10 mouse cellular contexts compared by ENCODE assay signal in genomic region chr5:118476597-118476996, GRCm38 (mm10).
DNase-seq lines count a peak whose midpoint lies in the region; ATAC-seq and TF ChIP-seq lines count a peak whose summit lies in the region.
"Had no signal": no experiment of that assay in that cellular context is flagged by ENCODE, and none has a peak within 500 bp of the region (broad histone marks: within the 10 kb centered on the region; RNA-seq: fewer than 3 reads in every experiment).

No protein-coding gene starts in this region.

- H3K4me3 ChIP-seq in spleen, adult 2 months (ENCODE audit: extremely low read depth, insufficient read depth, insufficient read length): no peak overlapping the region
- H3K4me3 ChIP-seq in macrophage (ENCODE audit: inconsistent target): no peak overlapping the region
- H3K4me3 ChIP-seq: embryonic facial prominence, embryonic 12.5 days; layer of hippocampus, adult 2 months had no signal

- TF ChIP-seq POLR2A in spleen, adult 2 months (IDR thresholded peaks at IDR 0.05; ENCODE audit: low read depth, low read length): no peak

- no peak for ATAC-seq in activated CD4-positive, CD25-positive, alpha-beta regulatory T cell, adult 4 months

- WGBS in spleen, adult 2 months: 26% methylated on average over 5 of the region's 5 CpGs
- WGBS in macrophage (ENCODE audit: missing documents): 46% methylated on average over 5 of the region's 5 CpGs

- DNase-seq in spleen, adult 2 months (ENCODE audit: low read depth in 1 of 2, low spot score in 2 of 2): no peak
- DNase-seq in spleen, postnatal 10 days (ENCODE audit: low spot score in 2 of 2): no peak
- peak; percentile 78 to 86 for DNase-seq in heart, postnatal 10 days
- no peak for DNase-seq in T-cell, adult 2 months (ENCODE audit: low spot score)
- no peak for DNase-seq in frontal cortex, adult 2 months (ENCODE audit: extremely low spot score in 1 of 2, low spot score in 1 of 2)
- DNase-seq in Muller cell, postnatal 12 days (ENCODE audit: inconsistent ontology term): no peak

- no peaks in the 10 kb centered on the region for H3K27me3 ChIP-seq in spleen, adult 2 months (ENCODE audit: control insufficient read depth, insufficient read depth, low read length)
- H3K27me3 ChIP-seq: embryonic facial prominence, embryonic 12.5 days had no signal

- H3K27ac ChIP-seq in spleen, adult 2 months (ENCODE audit: insufficient read depth, low read length): 0 out of 2 replicates have a peak overlapping the region, but pooled peaks have one; percentile 1
- H3K27ac ChIP-seq in macrophage: peak overlapping the region; percentile 69
- H3K27ac ChIP-seq: embryonic facial prominence, embryonic 12.5 days; layer of hippocampus, adult 2 months had no signal

- intact Hi-C loops in heart, postnatal 10 days (cut with DNase I): no loop called here

- H3K4me1 ChIP-seq in spleen, adult 2 months (ENCODE audit: control insufficient read depth, insufficient read depth, insufficient read length): peaks cover 25% of the 10 kb centered on the region; the same call in 1 of the 2 replicates

- TF ChIP-seq CTCF in spleen, adult 2 months (IDR thresholded peaks at IDR 0.05; ENCODE audit: extremely low read depth, insufficient read depth, insufficient read length, insufficient replicate concordance): no peak

- no peaks in the 10 kb centered on the region for H3K36me3 ChIP-seq in spleen, adult 2 months (ENCODE audit: control insufficient read depth, insufficient read depth, low read length)
- H3K36me3 ChIP-seq in macrophage (ENCODE audit: inconsistent target): no peaks in the 10 kb centered on the region
- H3K36me3 ChIP-seq: embryonic facial prominence, embryonic 12.5 days had no signal

- H3K79me2 ChIP-seq in macrophage (ENCODE audit: inconsistent target): no peaks in the 10 kb centered on the region

Comparison
In these comparisons a context has a peak if more than half of its experiments do, and no peak if none do; other contexts are left out.
1. DNase-seq: peak in heart, postnatal 10 days (2 of 2); none in spleen, adult 2 months (0 of 2), spleen, postnatal 10 days (0 of 2), T-cell, adult 2 months (single experiment), frontal cortex, adult 2 months (0 of 2) and Muller cell, postnatal 12 days (single experiment).